Mouse (Mus musculus) skeletal muscle tissue, postnatal 0 days (tissue): ENCODE data around the gene Vmn1r178. TPM values are rescaled to one million over a fixed set of nuclear protein-coding genes. Genes with fewer than 3 reads are reported as not detected.

ENCODE experiments used
- polyA plus RNA-seq: library from polyadenylated mRNA; unstranded; fragments of >200 nt; fragmentation: Nextera tagmentation; extraction: Ambion mirVana; gene quantifications from 2 replicates; pipeline ENCODE4 v1.2.1, GENCODE M21; 2015

Gene Vmn1r178
- not detected in 2 replicates for polyA plus RNA-seq

DNA sequence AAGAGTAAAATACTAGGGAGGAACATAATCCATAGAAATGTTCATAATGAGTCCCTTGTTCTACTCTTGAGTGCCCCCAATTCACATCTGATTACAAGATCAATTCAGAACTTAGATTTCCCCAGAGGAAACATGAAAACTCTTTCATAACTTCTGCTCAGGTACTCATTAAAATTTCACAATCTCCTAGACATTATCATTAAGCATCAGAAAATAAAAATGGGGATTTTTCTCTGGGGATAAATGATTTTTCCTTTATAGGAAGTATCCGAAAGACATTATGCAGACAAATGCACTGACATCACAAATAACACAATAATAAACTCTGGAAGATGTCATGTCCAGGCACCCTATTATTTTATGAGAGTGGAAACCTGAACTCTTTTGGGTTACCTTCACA, at the start of gene Vmn1r178:
Gene Vmn1r178, plus strand, starts transcription at position 301 of the 400 bp plus-strand sequence.

DNA sequence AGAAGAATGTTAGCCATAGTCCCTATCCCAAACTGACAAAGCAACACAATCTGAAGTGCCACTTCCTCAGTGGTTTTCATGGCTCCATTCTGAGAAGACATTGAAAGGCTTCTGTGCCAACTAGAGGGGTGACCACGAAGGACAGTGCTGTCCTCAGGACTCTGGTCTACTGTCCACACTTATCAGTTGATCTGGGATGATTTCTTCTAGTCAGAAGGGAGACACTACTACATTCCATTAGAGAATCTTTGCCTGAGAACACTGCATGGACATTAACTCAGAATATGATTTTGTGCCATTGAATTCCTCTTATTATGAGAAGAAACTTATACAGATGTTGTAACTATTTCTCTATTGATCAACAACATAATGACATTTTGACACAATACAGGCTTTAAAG, 25.5 kb upstream of the Vmn1r178 start, which contains the start of gene Vmn1r177:
Gene Vmn1r177, minus strand, starts transcription at position 101 of the 400 bp plus-strand sequence.

DNA sequence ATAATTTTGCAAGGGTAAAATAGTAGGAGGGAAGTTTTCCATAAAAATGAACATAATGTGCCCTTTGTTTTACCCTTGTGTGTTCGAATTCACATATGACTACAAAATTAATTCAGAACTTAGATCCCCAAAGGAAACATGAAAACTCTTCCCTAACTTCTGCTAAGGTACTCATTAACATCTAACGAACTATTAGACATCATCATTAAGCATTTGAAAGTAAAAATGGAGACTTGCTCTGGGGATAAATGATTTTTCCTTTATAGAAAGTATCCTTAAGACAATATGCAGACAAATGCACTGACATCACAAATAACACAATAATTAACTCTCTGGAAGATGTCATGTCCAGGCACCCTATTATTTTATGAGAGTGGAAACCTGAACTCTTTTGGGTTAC, 34.9 kb downstream of the Vmn1r178 start, which contains the start of gene Vmn1r179:
Gene Vmn1r179, plus strand, starts transcription at position 301 of the 400 bp plus-strand sequence.

Other genes with a start within 250 kb of the Vmn1r178 start
- not detected in 2 replicates for gene Vmn1r172, start 233.7 kb upstream of the Vmn1r178 start, polyA plus RNA-seq
- gene Vmn1r173, start 191.3 kb upstream of the Vmn1r178 start, polyA plus RNA-seq = not detected in 2 replicates
- gene Vmn1r174, start 139.7 kb upstream of the Vmn1r178 start, polyA plus RNA-seq = not detected in 2 replicates
- gene Vmn1r175, start 81.4 kb upstream of the Vmn1r178 start, polyA plus RNA-seq = not detected in 2 replicates
- gene Vmn1r176, start 54.6 kb upstream of the Vmn1r178 start, polyA plus RNA-seq = not detected in 2 replicates
- not detected in 2 replicates for gene Vmn1r177, start 25.6 kb upstream of the Vmn1r178 start, polyA plus RNA-seq
- not detected in 2 replicates for gene Vmn1r179, start 35.0 kb downstream of the Vmn1r178 start, polyA plus RNA-seq
- not detected in 2 replicates for gene Vmn1r180, start 58.6 kb downstream of the Vmn1r178 start, polyA plus RNA-seq
- gene Vmn1r181, start 82.6 kb downstream of the Vmn1r178 start, polyA plus RNA-seq = not detected in 2 replicates
- gene V1rd19, start 109.7 kb downstream of the Vmn1r178 start, polyA plus RNA-seq = not detected in 2 replicates
- not detected in 2 replicates for gene Vmn1r183, start 161.2 kb downstream of the Vmn1r178 start, polyA plus RNA-seq
- gene Zfp180, start 189.9 kb downstream of the Vmn1r178 start, polyA plus RNA-seq = 4.3 and 5.5 TPM in 2 replicates
- gene Zfp112, start 220.3 kb downstream of the Vmn1r178 start, polyA plus RNA-seq = 3.9 and 4.4 TPM in 2 replicates
- gene Zfp235, start 242.2 kb downstream of the Vmn1r178 start, polyA plus RNA-seq = 6.6 and 7.2 TPM in 2 replicates